Mouse (Mus musculus): Measurements from ENCODE around the gene Tcam1. TPM values are rescaled to one million over a fixed set of nuclear protein-coding genes. Genes with fewer than 3 reads are reported as not detected.

The Tcam1 gene
- total RNA-seq, 1 experiment from 2014 or later: not detected

Other genes starting within 250 kb of the Tcam1 start
- gene Dcaf7, start 239.8 kb upstream of the Tcam1 start, total RNA-seq (2017): 35.3 to 62.0 TPM (median 35.7 TPM) in 3 replicates
- 9.0 to 12.7 TPM (median 10.2 TPM) in 3 replicates for gene Taco1, start 210.6 kb upstream of the Tcam1 start, total RNA-seq (2017)
- gene Map3k3, start 192.1 kb upstream of the Tcam1 start, total RNA-seq (2017): 105 to 136 TPM (median 123 TPM) in 3 replicates
- not detected in 3 replicates for gene Gm10840, start 115.8 kb upstream of the Tcam1 start, total RNA-seq (2017)
- 91.7 to 118 TPM (median 94.0 TPM) in 3 replicates for gene Limd2, start 115.8 kb upstream of the Tcam1 start, total RNA-seq (2017)
- 20.0 to 33.6 TPM (median 21.1 TPM) in 3 replicates for gene Strada, start 74.5 kb upstream of the Tcam1 start, total RNA-seq (2017)
- gene Ccdc47, start 60.3 kb upstream of the Tcam1 start, total RNA-seq (2017): 131 to 182 TPM (median 140 TPM) in 3 replicates
- 90.8 to 119 TPM (median 99.4 TPM) in 3 replicates for gene Ddx42, start 59.7 kb upstream of the Tcam1 start, total RNA-seq (2017)
- gene Ftsj3, start 20.6 kb upstream of the Tcam1 start, total RNA-seq (2017): 77.3 to 82.1 TPM (median 79.9 TPM) in 3 replicates
- gene Psmc5, start 20.5 kb upstream of the Tcam1 start, total RNA-seq (2017): 75.9 to 107 TPM (median 106 TPM) in 3 replicates
- 131 to 175 TPM (median 165 TPM) in 3 replicates for gene Smarcd2, start 3.7 kb upstream of the Tcam1 start, total RNA-seq (2017)
- 1.5 TPM in 1 of 3 replicates, not detected in the others for gene Gh, start 25.2 kb downstream of the Tcam1 start, total RNA-seq (2017)
- gene Cd79b, start 38.1 kb downstream of the Tcam1 start, total RNA-seq (2017): 105 to 131 TPM (median 123 TPM) in 3 replicates
- gene Scn4a, start 76.6 kb downstream of the Tcam1 start, total RNA-seq (2017): 0.11 to 0.38 TPM (median 0.29 TPM) in 3 replicates
- not detected in 3 replicates for gene Prr29, start 88.8 kb downstream of the Tcam1 start, total RNA-seq (2017)
- 32.3 to 70.2 TPM (median 56.4 TPM) in 3 replicates for gene Icam2, start 111.4 kb downstream of the Tcam1 start, total RNA-seq (2017)
- 27.8 to 71.5 TPM (median 30.5 TPM) in 3 replicates for gene Ern1, start 211.2 kb downstream of the Tcam1 start, total RNA-seq (2017)

All from monocyte, adult 5-6 weeks (primary cell).